Mouse (Mus musculus) right cerebral cortex, postnatal 36 days (tissue): ENCODE measurements around the gene Gpr55.

ENCODE experiments used
- DNase-seq, 2 experiments: peaks; one replicate each; pipeline ENCODE4 v3.0.0; 2022; ENCODE audit warnings: low spot score in 2 of 2, mixed read lengths in 1 of 2

Gene Gpr55

DNA sequence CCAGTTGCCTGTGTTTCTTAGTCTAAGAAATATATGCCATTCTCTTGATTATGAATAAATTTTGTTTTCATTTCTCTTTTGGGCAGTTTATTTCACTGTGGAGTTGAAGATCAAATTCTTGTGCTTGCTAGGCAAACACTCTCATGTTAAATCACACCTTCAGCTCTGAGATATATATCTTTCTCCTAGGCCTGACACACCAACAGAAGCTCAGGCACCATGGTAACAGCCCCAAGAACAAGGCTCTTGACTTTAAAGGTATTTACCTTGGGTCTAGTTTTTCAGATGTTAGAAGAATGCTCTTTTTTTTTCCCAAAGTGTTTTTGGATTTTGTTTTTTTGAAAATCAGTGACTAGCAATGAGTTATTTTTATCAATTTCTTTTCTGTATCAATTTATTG is 44.9 kb downstream of the Gpr55 start:
- DNase-seq = no peak

DNA sequence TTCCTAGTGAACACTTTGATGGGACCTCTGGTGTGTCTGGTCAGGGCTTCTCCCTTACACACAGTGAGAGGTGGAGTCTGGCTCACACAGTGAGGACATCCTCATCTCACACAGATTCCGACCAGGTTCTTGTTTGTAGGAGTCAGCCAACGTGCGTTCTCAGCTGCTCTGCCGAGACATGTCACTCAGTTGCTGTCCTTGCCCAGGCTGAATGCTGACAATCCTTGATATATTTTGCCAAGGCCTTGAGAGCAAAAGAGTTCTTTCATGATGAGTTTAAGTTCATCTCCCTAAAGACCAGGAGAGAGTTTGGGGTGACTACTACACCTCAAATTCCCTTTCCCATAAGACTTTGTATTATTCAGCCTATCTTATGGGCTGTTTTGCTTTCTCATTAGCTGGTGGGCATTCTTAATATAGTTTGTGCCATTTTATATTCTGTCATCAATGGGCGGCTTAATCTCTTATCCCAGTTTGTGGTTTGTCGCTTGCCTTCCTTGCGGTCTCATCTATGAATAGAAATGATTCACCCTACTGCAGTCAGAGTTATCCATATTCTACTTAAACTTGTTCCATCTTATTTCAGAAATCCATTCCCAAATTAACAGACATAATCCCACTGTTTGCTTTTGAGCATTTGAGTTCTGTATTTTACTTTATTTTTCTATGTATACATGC is 47.6 kb downstream of the Gpr55 start:
- DNase-seq = no peak

DNA sequence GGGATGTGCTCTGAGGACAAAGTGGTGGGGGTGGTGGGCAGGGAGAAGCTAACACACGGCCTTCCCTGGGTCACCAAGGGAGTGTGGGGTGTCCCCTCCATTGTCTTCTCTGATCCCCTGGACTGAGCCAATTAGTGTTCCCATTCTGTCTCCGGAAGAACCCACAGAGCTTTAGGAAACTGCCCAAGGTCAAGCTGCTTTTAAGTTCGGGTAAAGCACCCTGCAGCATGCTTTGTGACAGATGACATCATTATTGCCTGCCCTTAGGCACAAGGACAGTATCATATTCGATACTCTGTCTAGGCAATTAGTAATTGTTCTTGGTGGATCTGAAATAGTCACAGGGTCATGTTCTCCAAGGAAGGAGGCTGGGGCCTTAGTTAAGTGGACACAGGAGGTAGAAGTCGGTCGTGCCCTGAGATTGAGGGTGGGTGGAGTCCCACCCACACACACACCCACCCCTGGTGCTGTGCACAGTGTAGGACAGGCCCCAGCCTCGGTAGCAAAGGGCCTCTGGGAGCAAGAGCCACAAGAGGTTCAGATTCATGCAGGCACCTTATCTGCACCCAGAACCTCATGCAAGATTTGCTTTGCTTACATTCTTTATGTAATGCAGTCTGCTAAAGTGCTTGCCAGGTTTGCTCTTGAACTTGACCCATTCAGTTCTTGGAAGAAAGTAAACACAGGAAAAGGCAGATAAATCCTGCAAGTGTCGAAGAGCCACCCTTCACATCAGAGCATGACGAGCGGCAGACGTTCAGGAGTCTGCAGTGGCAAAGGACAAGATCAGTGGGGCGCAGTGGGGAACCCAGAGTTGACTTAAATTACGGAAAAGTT is 51.8 kb downstream of the Gpr55 start:
- DNase-seq = no peak

DNA sequence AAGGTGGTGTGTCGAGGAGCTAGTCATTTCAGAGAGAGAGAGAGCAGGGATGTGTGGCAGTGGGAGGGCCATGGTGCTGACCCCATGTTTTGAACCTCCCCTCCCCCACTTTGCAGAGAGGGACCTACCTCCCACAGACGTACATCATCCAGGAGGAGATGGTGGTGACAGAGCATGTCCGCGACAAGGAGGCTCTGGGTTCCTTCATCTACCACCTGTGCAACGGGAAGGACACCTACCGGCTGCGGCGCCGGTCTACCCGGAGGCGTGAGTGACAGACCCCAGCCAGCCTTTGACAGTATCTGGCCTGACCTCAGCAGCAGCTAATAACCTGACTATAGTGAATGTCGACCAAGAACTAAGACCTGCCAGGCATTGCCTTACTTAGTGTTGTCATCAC is 53.9 kb downstream of the Gpr55 start:
- DNase-seq = no peak

DNA sequence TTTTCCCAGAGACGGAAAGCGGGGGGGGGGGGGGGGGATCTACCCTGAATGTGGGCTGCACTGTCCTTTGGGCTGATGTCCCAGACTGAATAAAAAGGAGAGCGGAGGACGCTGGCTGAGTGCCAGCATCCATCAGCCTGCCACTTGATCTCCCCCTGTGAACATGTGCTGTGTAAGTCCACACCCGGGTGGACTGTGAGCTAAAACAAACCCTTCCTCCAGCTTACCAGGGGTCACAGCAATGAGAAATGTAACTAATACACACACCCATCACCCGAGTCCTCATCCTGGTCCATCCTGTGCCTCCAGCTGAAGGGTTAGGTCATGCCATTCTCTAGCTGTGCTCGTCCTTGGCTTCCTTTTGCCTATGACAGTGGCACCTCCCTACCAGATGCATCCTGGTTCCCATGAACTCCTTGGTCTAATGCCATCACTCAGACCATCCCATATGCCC is 58.7 kb downstream of the Gpr55 start:
- DNase-seq = no peak

DNA sequence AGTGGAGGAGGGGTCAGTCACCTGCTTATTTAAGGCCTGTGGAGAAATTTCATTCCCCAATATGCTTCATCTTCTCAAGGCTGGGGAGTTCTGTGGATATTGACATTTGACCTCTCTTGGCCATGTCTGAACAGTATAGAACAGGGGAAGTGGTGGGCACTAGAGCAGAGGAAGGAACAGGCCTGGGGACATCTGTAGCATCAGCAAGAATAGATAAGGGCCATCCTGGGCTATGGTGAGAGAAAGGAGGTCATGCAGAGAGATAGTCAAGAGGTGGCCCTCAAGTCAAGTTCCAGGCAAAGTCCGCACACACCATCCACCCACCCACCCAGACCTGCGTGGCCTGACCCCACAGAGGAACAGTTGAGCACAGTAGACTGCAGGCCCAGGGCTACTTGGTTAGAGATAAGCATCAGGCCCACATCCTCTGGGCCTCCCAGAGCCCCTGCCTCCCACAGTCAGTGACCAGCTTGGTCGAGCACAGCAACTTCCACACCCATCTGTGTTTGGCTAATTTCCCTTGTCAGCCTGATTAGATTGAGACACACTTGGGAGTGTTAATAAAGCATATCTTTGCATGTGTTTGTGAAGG is 59.2 kb downstream of the Gpr55 start:
- no peak for DNase-seq

DNA sequence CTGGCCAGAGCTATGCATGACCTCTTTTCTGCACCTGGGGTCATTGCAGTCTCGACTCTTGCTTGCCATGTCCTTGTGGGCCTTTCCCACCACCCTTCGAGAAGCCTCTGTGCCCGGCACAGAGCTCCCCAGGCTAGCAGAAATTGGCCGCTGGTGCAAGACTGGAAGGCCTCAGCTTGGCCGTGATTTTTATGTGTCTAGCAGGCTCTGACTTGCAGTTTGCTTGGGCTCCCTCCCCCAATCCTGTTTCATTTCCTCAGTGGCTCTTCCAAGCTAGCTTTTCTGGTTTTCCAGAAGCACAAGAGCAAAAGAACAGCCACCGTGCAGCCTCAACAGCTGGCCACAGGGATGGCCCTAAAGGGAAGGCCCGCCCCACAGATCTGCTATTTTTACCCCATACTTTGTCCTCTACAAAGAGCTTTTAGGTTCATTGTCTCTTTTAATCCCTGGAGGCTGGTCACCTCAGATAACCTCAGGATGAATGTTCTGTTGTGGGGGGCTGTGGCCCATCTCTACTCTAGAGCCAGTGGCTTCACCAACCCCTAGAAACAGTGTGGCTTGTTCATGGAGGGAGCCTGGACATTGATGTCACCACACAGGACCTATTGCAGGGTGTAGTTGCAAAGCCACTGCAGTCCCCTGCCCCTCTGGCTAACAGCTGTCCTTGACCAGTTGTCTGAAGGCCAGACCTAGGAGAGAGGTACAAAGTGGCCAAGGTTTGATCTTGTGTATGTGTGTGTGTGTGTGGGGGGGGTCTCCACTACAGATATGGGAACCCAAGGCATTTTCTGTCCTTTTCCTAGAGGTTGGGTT is 60.1 kb downstream of the Gpr55 start:
- no peak for DNase-seq

GRCm38 (mm10) chr1:85899388-85899761 is 61.4 kb downstream of the Gpr55 start:
- DNase-seq = no peak

DNA sequence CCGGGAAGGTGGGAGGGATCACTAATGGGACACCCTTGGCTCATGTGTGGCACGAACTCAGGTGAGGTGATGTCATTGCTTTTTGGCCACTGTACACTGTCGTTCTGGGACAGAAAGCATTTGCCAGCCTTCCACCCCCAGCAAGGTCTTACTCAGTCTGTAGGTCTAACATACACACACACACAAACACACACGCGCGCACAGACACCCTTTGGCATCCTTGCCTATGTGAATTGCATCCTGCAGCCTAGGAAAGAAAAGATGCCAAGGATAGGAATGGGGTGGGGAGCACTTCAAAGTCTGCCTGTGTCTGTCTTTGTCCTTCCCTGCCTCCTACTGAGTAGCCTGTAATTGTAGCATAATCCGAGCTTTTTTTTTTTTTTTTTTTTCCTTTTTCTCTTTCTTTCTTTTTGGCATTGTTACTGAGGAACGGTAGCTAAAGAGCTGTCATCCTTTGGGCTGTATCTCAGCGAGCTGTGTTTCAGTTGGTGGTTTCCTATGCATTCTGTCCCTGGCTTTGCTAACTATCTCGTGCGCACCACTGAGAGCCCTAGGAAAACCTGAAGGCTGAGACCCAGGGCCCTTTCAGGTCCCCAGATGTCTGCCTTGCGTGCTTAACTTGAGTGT is 61.9 kb downstream of the Gpr55 start:
- no peak for DNase-seq

DNA sequence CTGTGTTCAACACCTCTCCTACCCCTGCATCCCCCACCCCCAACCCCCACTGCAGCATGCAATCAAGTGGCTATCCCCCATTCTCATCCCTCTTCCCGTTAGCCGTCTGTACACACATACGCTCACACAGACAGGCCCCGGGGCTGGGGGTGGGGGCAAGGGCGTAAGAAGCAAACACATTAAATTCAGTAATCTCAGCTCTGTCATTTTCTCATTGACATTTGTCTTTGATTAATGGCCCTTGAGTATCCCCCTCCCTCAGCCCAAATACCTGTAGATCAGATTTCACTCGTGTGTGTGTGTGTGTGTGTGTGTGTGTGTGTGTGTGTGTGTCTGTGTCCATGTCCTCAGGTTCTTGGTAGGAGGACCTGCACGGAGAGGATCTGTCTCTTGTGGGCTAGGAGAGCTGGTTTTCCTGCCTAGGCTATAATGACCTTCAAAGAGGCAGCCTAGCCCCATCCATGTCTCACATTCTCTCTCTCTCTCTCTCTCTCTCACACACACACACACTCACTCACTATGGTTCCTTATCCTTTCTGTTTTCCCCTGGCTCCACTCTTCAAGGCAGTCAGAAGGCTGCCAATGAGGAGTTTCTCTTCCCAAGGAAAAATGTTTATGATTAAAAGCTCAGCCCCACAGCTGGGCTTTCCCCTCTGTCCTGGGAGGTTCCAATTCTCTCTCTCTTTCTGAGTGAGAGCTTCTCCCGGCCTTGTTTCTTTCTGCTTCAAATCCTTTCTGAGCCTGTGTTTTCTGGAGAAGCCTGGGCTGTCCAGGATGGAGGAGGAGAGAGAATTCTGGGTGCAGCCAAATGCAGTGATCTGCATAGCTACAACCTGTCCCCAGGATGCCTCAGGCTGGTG is 62.7 kb downstream of the Gpr55 start:
- no peak for DNase-seq

DNA sequence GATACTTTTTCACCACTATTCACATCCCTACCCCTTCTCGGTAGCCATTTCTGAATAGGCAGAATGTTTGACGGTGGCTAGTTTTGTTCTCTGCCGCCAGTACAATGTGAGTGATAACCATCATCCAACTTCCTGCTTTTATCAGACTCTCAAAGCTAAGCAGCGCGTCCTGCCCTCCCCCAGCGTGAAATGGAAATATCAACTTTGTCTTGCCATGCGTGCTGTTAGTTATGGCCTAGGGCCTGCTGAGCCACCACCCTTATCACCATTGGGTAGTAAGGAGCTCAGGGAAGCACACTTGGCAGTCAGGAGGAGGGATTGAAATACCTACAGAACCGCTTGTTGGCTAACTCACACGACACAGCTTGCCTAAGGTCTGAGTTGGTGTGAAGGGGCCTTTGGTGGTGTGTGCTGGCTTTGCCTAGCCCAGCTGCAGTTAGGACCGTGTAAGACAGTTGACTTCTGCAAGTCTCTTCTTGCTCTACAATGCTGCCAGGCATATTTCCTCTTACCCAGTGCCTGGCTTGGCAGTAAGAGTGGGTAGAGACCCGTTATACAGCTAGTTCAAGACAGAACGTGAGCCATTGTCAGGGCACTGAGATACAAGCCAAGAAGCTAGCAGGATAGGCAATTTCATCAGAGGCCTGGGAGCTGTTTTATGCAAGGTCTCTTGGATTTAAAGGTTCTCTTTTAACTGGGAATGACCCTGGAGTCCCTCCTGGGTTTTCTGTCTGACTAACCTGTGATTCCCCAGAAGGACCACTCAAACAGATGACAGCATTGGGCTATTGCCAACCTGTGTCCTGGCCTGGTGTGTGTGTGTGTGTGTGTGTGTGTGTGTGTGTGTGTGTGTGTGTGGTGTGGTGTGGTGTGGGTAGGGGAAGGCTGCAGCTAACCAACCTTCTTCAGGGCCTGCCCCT is 63.8 kb downstream of the Gpr55 start:
- DNase-seq = no peak

DNA sequence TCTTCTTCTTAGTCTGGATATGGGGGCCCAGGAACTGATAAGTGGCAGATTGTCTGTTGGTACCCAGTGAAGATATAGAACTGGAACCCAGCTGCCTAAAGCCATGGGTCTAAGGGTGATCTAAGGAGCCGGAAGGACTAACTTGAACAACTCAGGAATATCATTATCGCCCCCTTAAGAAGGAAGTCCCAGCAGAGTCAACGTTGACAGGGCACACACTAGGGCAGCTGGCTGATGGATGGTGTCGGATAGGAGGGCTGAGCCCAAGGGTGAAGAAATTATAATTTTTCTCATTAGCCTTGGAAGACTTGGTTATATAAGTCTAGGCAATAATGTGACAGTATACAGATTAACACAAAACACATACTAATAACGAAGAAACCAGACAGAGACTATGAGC is 64.7 kb downstream of the Gpr55 start:
- no peak for DNase-seq

- peak in 1 of 2 experiments; percentile 65 for DNase-seq
Observed at GRCm38 (mm10) chr1:85895391-85895837, 65.4 kb downstream of the Gpr55 start.

GRCm38 (mm10) chr1:85894748-85895360 is 66.0 kb downstream of the Gpr55 start:
- no peak for DNase-seq

- peak; percentile 86 to 87 for DNase-seq
Observed at GRCm38 (mm10) chr1:85894231-85894747, 66.5 kb downstream of the Gpr55 start, which contains the start of gene Itm2c. Itm2c (plus strand) TSS chr1:85894281.
